Mouse (Mus musculus) left cerebral cortex, postnatal 36 days (tissue): ENCODE measurements around the gene Rpl12. TPM values are rescaled to one million over a fixed set of nuclear protein-coding genes. Genes with fewer than 3 reads are reported as not detected.

Source experiments
- total RNA-seq, 2 experiments: library from RNA; stranded (reverse); gene quantifications; 2 replicates each; pipeline ENCODE4 v1.2.3; 2021

The Rpl12 gene
- total RNA-seq, 2 experiments from 2014 or later: 107 to 115 TPM

Other genes with a start within 250 kb of the Rpl12 start
- 100 to 1,000 TPM; 105 to 117 TPM for gene Cdk9, start 248.5 kb upstream of the Rpl12 start, total RNA-seq
- 10 to 100 TPM; 33.3 to 45.8 TPM for gene Sh2d3c, start 240.5 kb upstream of the Rpl12 start, total RNA-seq
- gene 6330409D20Rik, start 220.5 kb upstream of the Rpl12 start, total RNA-seq: 1 to 10 TPM; 2.5 to 3.2 TPM
- gene Tor2a, start 204.3 kb upstream of the Rpl12 start, total RNA-seq: 10 to 100 TPM; 27.8 to 29.9 TPM
- gene Ttc16, start 185.9 kb upstream of the Rpl12 start, total RNA-seq: under 1 TPM; 0.41 to 0.72 TPM
- gene Ptrh1, start 185.8 kb upstream of the Rpl12 start, total RNA-seq: 1 to 10 TPM; 7.2 to 9.2 TPM
- under 1 TPM in 1 of 2 experiments, not detected in 1; 0.29 TPM for gene Cfap157, start 177.1 kb upstream of the Rpl12 start, total RNA-seq
- gene Stxbp1, start 114.3 kb upstream of the Rpl12 start, total RNA-seq: 1,000 to 10,000 TPM in 1 of 2 experiments, 100 to 1,000 TPM in 1; 963 to 1,065 TPM
- gene Fam129b, start 85.4 kb upstream of the Rpl12 start, total RNA-seq: 10 to 100 TPM; 22.6 to 23.7 TPM
- 10 to 100 TPM; 34.7 to 36.2 TPM for gene Lrsam1, start 55 bp downstream of the Rpl12 start, total RNA-seq
- gene Slc2a8, start 20.5 kb downstream of the Rpl12 start, total RNA-seq: 10 to 100 TPM; 26.9 to 27.1 TPM
- 100 to 1,000 TPM; 104 to 129 TPM for gene Garnl3, start 170.1 kb downstream of the Rpl12 start, total RNA-seq